Mouse (Mus musculus) layer of hippocampus, adult 9-11 months (tissue): ENCODE results near the gene Vmn1r87.
"Not testable (repeated sequence)": the region's sequence is repeated elsewhere in the genome, so short reads cannot be mapped to it uniquely, and the experiment has no call there.

ENCODE experiments used
- DNase-seq: peaks from one replicate; pipeline ENCODE4 v3.0.0; 2022

Gene Vmn1r87

GRCm38 (mm10) chr7:13140057-13140456 lies at the start of gene Vmn1r87:
Gene Vmn1r87 (minus strand): TSS chr7:13140157.
- DNase-seq: no peak

- no peak for DNase-seq
Observed at GRCm38 (mm10) chr7:13159268-13159667, 19.3 kb upstream of the Vmn1r87 start, which contains the start of gene Vmn1r88. Gene Vmn1r88 (plus strand): TSS chr7:13159568.

- DNase-seq: no peak
Observed at GRCm38 (mm10) chr7:13137340-13137739, 2.6 kb downstream of the Vmn1r87 start.

DNA sequence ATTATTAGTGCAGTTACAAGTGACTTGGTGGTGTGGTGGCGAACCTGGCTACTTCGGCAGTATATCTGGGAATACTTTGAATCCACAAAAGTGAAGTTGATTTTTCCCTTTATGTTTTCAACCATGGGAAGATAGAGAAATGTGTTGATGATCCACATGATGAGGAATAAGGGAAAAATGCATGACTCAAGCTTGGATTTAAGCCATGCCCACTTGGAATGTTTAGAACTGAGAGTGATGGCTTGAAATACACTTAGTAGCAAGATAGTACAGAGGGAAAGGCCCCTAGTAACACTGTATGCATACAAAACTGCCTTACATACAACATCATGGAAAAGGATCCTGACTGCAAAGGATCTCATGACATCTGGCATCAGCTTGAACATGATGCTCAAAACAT lies 8.1 kb downstream of the Vmn1r87 start:
- DNase-seq: no peak

DNA sequence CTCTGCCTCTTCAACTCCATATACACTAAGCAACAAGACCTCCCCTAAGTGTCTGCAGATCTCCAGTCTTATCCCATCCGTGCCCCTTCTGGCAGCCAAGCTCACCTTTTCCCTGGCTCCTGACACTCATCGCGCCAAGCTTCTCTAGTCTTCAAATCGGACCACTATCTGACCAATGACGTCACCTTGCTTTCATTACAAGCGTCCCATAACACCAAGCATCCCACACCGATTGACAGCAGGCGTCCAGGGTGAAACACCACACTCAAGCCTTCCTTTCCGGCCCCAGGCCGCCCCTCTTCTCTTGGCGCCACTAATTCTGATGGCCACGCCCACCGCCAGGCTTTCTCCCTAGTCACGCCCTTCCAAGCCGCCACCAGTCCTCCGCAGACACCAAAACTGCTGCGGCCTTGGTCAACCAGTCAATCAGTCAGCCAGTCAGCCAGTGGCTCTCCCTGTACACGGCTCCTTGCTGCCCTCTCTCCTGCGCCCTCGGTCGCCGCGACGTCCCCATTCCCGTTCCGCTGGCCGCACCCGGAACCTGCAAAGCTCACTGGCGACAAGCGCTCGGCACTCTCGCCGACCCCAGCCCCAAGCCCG lies 16.3 kb downstream of the Vmn1r87 start:
- not testable (repeated sequence) for DNase-seq

DNA sequence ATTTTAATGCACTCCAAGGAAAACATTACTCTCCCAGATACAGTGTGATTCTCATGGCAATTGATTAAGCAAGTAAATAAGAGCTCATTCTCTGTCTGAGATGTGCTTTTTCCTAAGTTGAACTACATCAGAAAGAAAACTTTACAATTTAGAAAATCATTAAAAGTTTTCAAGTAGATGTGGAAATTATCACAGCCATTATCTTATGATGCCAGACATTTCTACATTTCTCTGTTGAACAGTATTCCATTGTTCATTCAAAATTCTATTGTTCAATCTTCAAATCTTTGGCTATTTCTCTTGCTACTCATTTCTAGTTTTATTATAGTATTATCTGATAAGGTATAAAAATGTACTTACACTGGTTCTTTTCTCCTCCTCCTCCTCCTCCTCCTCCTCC lies 20.1 kb downstream of the Vmn1r87 start, which contains the start of gene Vmn1r86:
Gene Vmn1r86 (minus strand): TSS at position 101 of the 400 bp plus-strand sequence.
- DNase-seq: no peak

GRCm38 (mm10) chr7:13095073-13095472 lies 44.9 kb downstream of the Vmn1r87 start, which contains the start of gene Vmn1r85:
Gene Vmn1r85 (minus strand): TSS chr7:13095173.
- DNase-seq: no peak
